Mouse (Mus musculus) central nervous system, embryonic 11.5 days (tissue): ENCODE data around the gene Bcl2l2. TPM values are rescaled to one million over a fixed set of nuclear protein-coding genes. Genes with fewer than 3 reads are reported as not detected.

Experiments used
- polyA plus RNA-seq: library from polyadenylated mRNA; depleted of rRNA; stranded (reverse); fragments of >200 nt; gene quantifications from 2 replicates; pipeline ENCODE4 v1.2.3, GENCODE M21; 2012; rRNA removed

Bcl2l2 gene
- 33.6 and 40.4 TPM in 2 replicates for polyA plus RNA-seq

GRCm38 (mm10) chr14:54883154-54884021 is at the start of gene Bcl2l2, which contains the start of gene Gm20521:
TSS of gene Bcl2l2 (plus strand) at chr14:54883377.
TSS of gene Gm20521 (plus strand) at chr14:54883441.

GRCm38 (mm10) chr14:54870861-54871260 is 12.3 kb upstream of the Bcl2l2 start, which contains the start of gene Homez:
TSS of gene Homez (minus strand) at chr14:54870961.

GRCm38 (mm10) chr14:54877048-54877715 is 6.0 kb upstream of the Bcl2l2 start, which contains the start of gene Ppp1r3e:
TSS of gene Ppp1r3e (minus strand) at chr14:54877550.

GRCm38 (mm10) chr14:54892200-54892599 is 9.0 kb downstream of the Bcl2l2 start, which contains the start of gene Pabpn1:
TSS of gene Pabpn1 (plus strand) at chr14:54892500.

GRCm38 (mm10) chr14:54912886-54913285 is 29.7 kb downstream of the Bcl2l2 start, which contains the start of gene Slc22a17:
TSS of gene Slc22a17 (minus strand) at chr14:54913132.

GRCm38 (mm10) chr14:54925349-54926342 is 42.5 kb downstream of the Bcl2l2 start, which contains the start of gene Efs:
TSS of gene Efs (minus strand) at chr14:54926126.

GRCm38 (mm10) chr14:54932645-54933150 is 49.5 kb downstream of the Bcl2l2 start, which contains the start of gene Il25:
TSS of gene Il25 (plus strand) at chr14:54932695.

GRCm38 (mm10) chr14:54935904-54936830 is 53.0 kb downstream of the Bcl2l2 start, which contains the start of gene Cmtm5:
TSS of gene Cmtm5 (plus strand) at chr14:54936261.

Other genes starting within 250 kb of the Bcl2l2 start
- not detected in 2 replicates for gene Gm17606, start 242.4 kb upstream of the Bcl2l2 start, polyA plus RNA-seq
- gene Cdh24, start 242.0 kb upstream of the Bcl2l2 start, polyA plus RNA-seq = 45.1 and 50.9 TPM in 2 replicates
- 77.0 and 90.6 TPM in 2 replicates for gene 1700123O20Rik, start 197.2 kb upstream of the Bcl2l2 start, polyA plus RNA-seq
- 400 and 680 TPM in 2 replicates for gene Acin1, start 196.4 kb upstream of the Bcl2l2 start, polyA plus RNA-seq
- gene Gm29776, start 184.5 kb upstream of the Bcl2l2 start, polyA plus RNA-seq = 0.02 TPM in 1 of 2 replicates, not detected in the other
- 0.20 and 0.64 TPM in 2 replicates for gene Cebpe, start 171.2 kb upstream of the Bcl2l2 start, polyA plus RNA-seq
- 2.7 and 3.1 TPM in 2 replicates for gene Slc7a8, start 101.4 kb upstream of the Bcl2l2 start, polyA plus RNA-seq
- gene Rnf212b, start 69.2 kb upstream of the Bcl2l2 start, polyA plus RNA-seq = not detected in 2 replicates
- 8.0 and 11.2 TPM in 2 replicates for gene Homez, start 12.4 kb upstream of the Bcl2l2 start, polyA plus RNA-seq
- 6.4 and 6.8 TPM in 2 replicates for gene Ppp1r3e, start 5.8 kb upstream of the Bcl2l2 start, polyA plus RNA-seq
- 0.31 and 0.50 TPM in 2 replicates for gene Gm20521, start 64 bp downstream of the Bcl2l2 start, polyA plus RNA-seq
- gene Pabpn1, start 9.1 kb downstream of the Bcl2l2 start, polyA plus RNA-seq = 563 and 639 TPM in 2 replicates
- gene Slc22a17, start 29.8 kb downstream of the Bcl2l2 start, polyA plus RNA-seq = 183 and 215 TPM in 2 replicates
- 29.7 and 43.7 TPM in 2 replicates for gene Efs, start 42.7 kb downstream of the Bcl2l2 start, polyA plus RNA-seq
- 0.14 and 0.22 TPM in 2 replicates for gene Il25, start 49.3 kb downstream of the Bcl2l2 start, polyA plus RNA-seq
- 0.53 and 3.1 TPM in 2 replicates for gene Cmtm5, start 52.9 kb downstream of the Bcl2l2 start, polyA plus RNA-seq
- gene Myh6, start 83.5 kb downstream of the Bcl2l2 start, polyA plus RNA-seq = 39.9 and 46.8 TPM in 2 replicates
- not detected in 2 replicates for gene Gm17428, start 93.6 kb downstream of the Bcl2l2 start, polyA plus RNA-seq
- 49.1 and 69.1 TPM in 2 replicates for gene Myh7, start 111.2 kb downstream of the Bcl2l2 start, polyA plus RNA-seq
- gene Ngdn, start 132.1 kb downstream of the Bcl2l2 start, polyA plus RNA-seq = 74.5 and 85.9 TPM in 2 replicates
- 12.8 and 14.9 TPM in 2 replicates for gene Zfhx2, start 208.9 kb downstream of the Bcl2l2 start, polyA plus RNA-seq
- 8.5 and 12.3 TPM in 2 replicates for gene Thtpa, start 211.4 kb downstream of the Bcl2l2 start, polyA plus RNA-seq
- gene Ap1g2, start 223.2 kb downstream of the Bcl2l2 start, polyA plus RNA-seq = 8.8 and 9.0 TPM in 2 replicates
- 12.3 and 15.7 TPM in 2 replicates for gene Jph4, start 233.6 kb downstream of the Bcl2l2 start, polyA plus RNA-seq